Mouse (Mus musculus) c-Kit-negative CD71-positive TER-119-positive erythroid progenitor cells, embryonic 14.5 days (primary cell): ENCODE measurements around the gene Zdhhc3.

Experiments used
- DNase-seq: peaks from one replicate; pipeline ENCODE4 v3.0.0-alpha.2; 2013; ENCODE audit warnings: low read depth, low spot score

The Zdhhc3 gene

DNA sequence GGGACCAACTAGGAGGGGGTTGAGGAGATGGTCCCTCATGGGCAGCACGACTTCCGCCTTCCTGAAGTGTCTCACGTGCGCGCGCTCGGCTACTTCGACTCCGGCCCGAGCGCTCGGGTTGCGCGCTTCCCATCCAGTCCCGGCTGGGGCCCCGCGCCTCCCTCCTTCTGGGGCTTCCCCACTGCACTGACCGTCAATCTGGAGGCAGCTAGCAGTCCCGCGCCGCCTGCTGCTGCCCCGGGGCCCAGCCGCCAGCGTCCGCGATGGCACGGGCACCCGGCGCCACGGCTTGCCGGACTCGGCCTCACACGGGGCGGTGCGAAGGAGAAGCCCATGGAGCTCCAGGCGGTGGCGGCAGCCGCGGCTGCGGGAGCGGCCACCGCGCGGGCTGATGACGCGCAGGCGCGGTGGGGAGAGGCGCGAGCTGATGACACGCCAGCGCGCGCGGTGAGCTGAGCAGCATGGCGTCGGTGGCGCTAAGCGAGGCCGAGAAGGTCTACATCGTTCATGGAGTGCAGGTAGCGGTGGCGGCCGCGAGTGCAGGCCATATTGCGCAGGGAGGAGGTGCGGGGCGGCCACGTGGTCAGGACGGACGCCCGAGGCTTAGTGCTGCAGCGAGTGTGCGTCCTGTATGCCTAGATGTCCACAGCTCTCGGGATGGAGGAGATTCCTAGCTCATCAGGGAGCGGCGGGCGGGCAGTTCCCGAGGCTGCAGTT is at the start of gene Zdhhc3, which contains the start of gene Exosc7:
TSS of gene Zdhhc3 (minus strand) at position 401 of the 717 bp plus-strand sequence.
TSS of gene Exosc7 (plus strand) at position 411 of the 717 bp plus-strand sequence.
- DNase-seq: peak; percentile 79

DNA sequence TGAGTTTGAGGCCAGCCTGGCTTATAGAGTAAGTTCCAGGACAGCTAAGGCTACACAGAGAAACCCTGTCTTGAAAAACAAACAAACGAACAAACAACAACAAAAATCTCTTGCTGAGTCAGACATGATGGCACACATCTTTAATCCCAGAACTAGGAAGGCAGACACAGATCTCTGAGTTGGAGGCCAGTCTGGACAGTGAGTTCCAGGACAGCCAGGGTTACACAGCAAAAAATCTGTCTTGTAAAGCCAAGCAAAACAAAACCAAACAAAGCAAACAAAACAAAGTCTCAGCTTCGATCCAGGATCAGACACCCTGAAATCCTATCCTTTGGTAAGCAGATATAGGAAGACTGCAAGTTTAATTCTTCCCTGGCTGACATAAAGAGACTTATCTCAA is 48.8 kb upstream of the Zdhhc3 start:
- no peak for DNase-seq

DNA sequence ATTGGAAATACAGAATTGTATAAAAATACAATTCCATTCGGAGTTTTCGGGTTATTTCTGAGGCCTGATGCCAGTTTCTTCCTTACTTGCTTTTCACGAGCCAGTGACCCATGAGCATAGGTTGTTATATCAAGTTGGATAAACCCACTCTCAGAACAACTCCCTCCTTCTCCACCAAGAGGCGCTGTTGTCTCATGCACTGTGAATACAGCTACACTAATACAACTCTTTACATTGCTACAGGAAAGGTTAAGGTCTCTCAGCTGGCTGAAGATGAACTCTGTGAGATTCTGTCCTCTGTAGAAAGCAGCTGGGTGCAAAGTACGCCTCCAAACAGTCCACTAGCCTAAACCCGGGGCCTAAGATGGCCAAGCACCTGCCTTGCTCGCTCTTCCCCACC is 46.3 kb upstream of the Zdhhc3 start:
- peak; percentile 6 for DNase-seq

DNA sequence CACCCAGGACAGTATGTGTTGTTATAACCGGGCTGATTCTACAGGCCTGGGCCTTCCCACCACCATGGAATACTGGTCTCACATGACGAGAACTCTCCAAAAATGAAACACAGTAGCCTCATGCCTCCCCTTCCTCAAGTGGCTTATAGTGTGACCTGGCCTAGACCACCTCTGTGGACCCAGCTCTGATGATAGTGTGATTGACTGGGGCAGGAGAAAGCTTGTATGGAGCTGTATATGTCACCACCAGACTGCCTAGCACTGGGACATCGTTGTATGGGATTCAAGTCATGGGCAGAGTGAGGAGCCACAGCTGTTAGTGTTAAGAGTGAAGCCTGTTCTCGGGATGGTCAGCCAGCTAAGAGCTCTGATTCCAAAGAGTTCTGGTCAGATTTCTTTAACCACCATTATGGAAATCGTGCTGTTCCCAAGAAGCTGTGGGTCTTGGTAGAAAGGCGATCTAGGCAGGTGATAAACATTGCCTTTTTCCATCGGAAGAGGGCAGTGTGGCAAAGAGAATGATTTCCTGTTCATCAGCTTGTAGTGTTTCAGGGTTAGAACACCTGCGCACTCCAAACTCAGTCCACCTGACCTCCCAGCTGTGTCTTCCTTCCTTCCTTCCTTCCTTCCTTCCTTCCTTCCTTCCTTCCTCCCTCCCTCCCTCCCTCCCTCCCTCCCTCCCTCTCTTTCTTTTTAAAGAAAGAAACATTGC is 45.3 kb upstream of the Zdhhc3 start:
- no peak for DNase-seq

DNA sequence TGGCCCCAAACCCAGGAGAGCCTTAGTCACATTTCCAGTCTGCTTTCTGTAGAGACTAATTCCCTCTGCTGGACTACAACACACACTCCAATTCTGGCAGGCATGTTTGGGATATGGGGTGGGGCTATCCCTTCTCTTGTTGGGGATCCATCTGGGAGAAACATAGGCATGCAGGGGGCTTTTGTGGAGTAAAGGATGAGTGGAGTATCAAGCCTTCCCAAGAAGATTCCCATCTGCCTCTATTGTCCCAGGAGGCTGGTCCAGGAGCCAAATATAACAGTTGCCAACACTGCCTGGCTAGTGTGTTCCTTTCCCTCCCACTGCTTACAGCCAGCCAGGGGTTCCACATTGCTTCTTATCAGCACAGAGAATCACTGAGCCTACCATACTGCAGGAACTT is 44.7 kb upstream of the Zdhhc3 start:
- no peak for DNase-seq

DNA sequence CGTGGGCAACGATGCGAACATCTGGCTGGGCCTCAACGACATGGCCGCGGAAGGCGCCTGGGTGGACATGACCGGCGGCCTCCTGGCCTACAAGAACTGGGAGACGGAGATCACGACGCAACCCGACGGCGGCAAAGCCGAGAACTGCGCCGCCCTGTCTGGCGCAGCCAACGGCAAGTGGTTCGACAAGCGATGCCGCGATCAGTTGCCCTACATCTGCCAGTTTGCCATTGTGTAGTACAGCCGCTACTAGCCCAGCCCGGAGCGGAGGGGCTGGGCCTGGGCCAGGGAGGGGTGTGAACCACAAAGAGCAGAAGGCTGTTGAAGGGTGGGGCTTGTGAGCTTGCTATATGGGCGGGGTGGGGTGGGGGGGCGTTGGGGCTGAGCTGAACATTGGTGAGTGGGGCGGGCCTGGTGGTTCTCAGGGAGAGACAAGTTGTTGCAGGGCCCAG is 43.9 kb upstream of the Zdhhc3 start:
- no peak for DNase-seq

DNA sequence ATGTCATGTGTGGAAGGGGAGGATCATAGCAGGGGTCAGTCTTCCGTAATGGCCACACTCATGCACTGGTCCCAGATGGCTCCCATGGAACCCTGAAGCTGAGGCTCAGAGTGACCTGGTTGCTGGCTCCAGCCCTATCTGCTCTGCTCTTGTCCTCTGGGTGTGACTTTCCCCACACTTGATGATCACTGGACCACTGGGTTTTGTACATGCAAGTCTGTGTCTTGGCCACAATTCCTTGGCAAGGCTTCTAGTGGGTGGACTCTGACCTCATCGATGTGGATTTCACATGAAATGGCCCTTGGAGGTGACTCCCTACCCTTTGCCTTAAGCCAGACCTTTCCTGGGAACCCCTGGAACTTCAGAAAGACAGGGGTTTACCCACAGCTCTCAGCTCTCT is 40.1 kb upstream of the Zdhhc3 start:
- DNase-seq: no peak

DNA sequence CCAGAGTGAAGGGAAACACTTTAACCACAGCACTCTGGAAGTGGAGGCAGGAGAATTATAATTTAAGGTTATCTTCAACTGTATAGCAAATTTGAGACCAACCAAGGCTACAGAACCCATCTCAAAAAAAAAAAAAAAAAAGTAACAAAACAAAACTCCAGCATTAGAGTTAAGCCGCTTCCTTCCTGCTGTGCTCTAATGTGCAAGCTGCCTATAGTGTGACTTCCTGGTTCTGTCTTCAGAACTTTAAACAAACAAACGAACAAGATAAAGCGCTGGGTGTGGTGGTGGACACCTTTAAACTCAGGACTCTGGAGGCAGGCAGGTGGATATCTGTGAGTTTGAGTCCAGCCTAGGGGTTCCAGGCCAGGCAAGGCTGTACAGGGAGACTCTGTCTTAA is 39.0 kb upstream of the Zdhhc3 start:
- DNase-seq: no peak

DNA sequence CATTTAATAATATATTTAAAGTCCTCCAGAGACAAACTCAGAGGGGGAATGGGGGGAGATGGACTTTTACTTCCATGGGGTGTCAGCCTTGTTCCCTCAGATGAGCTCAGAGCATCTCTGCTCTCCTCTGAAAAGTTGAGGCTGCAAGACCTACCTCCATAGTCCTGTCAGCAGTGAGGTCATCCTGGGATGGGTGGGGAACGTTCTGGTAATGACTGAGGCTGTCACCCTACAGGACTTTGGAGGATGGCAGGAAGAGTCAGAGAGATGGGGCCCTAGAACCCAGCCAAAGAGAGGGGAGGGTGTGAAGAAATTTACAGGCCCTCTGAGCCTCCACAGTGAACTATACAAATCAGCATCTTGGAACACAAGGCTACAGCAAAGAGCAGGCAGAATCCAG is 38.6 kb upstream of the Zdhhc3 start:
- no peak for DNase-seq

DNA sequence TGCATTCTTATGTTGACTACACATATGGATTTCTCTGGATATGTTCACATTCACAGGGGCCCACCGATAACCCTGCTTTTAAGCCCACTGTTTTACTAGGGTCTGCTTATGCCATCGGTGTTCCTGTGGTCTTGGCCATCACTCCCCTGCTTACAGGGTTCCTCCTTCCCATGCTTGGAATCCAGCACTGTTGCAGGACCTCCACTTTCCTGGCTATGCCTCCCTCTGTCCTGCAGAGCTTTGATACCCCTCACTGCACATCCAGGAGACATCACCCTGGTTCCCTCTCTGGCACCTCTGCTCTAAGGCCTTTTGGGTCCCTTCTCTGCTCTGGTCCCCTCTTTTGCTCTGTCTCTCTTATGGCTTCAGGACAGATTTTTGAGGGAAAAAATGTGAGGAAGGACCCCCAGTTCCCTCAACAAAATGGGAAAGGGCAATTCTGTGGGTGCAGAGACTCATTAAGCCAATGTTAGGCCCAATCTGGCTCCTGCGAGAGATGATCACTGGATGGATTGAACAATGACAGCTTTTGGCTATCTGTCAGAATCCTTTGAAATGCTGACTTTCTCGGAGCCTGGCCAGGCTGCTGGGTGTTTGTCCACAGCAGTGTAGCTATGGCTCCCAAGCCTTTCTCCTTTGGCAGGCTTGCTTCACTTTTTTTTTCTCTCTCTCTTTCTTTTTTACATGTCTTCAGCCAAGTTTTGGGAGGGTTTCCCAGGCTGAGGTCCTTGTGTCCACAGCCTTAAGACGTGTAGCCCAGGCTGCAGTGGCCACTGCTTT is 37.4 kb upstream of the Zdhhc3 start, which contains the start of gene Clec3b:
TSS of gene Clec3b (plus strand) at position 706 of the 780 bp plus-strand sequence.
- DNase-seq: no peak

DNA sequence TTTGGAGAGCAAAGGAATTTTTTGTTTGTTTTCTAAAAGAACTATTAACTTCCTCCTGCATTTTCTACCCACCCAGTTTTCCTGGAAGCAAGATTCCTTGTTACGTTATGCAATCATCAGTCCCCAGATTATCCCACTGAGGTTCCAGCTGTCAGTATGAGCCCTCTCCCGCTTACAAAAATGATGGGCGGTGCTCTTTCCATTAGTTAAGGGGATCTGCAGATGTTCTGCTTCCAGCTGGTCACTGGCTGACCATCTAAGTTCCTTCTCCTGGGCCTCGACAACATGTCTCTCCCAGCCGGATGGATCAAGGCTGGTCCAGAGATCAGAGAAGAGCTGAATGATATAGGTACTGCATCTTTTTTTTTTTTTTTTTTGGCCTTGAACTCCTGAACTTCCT is 35.4 kb upstream of the Zdhhc3 start:
- no peak for DNase-seq

DNA sequence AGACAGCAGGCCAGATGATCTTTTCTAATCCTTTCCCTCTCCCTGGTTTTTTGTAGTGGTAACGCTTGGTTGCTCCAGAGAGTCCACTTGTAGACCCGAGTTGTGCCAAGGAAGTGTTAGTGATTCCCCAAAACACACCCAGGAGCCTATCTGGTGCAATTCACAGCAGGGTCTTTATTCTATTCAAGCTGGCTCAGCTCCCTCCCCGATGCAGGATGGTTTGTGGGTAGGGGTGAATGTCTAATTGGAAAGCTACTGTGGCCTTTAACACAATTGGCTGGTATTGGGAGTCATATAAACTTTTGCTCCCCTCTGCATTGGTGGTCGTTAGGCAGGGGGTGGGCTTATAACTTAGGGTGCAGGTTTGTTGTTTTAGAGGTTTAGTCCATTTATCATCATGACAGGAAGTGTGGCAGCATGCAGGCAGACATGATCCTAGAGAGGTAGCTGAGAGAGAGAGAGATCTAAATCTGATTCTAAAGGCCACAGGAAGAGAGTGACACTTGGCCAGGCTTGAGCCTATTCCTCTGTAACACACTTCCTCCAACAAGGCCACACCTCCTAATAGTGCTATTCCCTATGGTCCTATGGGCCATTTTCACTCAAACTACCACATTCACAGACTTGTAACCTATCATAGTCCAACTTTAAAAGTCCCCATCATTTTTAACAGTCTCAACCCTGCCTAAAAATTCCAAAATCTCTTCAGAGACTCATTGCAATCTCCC is 27.0 kb upstream of the Zdhhc3 start:
- no peak for DNase-seq

DNA sequence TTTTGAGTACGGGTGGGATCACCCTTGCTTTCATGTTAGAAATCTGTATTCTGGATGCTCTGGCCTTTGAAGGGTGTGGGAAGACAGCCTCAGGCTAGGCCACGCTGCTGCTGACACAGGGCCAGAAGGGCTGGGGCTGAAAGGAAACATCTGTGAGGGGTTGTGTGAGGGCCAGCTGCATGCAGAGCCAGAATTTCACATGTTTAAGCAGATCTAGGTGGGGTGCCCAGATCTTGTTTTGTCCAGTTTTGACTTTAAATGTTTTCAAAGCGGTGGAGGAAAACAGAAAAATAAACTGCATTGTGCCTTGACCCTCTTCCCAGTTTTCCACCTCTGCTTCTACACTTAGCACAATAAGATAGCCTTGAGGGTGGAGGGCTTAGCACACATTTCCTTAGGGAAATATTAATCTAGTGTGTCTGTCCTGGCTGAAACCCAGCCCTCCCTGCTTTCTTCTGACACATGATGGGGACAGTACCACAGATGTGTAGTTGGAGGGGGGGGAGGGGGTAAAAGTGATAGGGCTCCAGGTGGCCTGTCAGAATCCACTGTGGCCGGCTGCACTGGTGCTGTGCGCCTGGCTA is 26.0 kb upstream of the Zdhhc3 start:
- no peak for DNase-seq

DNA sequence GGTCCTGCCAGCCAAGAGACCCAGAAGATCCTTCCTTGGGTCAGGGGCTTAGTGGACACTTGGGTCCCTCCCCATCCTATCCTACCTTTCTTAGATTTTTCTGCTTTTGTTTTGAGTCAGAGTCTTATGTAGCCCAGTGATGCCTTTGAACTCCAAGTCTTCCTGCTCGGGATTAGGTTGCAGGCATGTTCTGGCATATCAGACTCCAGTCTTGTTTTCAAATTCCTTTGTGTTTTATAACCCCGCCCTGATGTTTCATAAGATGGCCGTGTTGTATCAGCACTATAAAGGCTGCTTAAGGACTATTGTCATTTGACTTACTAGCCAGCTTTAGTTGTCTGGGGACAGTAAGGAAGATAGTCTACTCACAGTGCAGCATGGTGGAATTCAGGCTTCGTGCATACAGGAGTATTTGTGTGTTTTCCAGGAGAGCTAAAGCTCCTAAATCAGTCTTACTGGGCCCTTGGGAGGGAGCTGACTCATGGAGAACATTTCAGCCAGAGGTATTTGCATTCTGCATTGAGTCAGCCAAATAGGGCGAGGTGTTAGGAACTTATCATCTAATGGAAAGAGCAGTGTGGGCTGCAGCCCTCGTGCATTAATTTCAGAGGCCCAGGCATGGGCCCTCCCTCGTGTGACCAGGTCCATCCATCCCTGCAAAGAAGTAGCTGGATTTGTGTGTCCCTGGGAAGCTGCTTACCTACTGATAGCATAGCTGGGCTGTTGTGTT is 24.1 kb upstream of the Zdhhc3 start:
- no peak for DNase-seq

DNA sequence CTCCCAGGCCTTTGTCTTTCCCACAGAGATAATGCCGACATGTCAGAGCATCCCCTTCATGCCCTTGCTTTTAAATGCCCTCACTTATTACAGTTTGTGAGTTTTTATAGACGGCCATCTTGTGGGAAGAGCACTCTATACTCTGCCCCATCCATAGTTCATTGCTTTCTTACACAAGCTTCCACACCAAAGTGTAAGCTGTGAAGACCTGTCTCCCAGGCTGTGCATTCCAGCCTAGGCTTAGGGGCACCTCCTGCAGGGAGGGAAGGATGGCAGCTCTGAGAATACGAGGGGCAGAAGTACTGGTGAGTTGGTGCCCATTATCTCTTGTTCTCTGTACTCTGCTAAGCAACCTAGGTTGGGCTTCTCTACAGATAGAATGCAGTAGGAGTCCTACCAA is 20.0 kb upstream of the Zdhhc3 start:
- DNase-seq: no peak

DNA sequence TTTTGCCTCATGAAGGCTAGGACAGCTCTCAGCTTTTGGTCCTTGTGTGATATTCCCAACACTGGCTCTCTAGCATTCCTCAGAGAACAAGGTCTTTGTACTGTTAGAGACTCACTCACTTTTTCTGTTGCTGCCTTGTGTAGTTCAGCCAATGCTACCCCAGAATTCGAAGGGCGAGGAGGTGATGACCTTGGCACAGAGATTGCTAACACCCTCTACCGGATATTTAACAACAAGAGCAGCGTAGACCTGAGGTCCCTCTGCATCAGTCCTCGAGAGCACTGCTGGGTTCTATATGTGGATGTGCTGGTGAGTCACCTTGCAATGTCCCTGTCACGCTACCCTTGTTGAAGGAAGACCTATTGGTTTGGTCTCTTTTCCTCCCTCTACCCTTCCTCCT is 14.7 kb upstream of the Zdhhc3 start:
- no peak for DNase-seq

DNA sequence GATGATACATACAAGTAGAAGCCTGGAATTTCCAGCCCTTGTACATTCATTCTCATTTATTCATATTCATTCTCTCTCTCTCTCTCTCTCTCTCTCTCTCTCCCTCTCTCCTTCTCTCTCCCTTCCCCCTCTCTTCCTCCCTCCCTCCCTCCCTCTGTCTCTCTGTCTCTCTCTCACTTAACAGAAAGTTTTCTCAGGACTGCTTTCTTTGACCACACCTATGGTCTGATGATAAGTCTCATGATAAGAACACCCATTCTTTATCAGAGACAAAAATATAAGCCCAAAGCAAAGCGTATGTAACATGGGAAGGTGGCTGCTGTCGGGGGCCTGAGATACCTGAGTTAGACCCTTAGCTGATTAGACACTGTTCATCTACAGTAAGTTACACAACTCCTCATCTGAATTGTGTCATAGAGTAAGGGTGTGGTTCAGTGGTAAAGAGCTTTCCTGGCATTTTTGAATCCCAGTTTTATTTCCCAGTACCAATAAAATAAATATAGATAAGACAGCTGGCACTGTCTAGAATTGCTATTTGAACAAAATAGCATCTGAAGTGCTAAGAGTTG is 11.5 kb upstream of the Zdhhc3 start:
- no peak for DNase-seq

DNA sequence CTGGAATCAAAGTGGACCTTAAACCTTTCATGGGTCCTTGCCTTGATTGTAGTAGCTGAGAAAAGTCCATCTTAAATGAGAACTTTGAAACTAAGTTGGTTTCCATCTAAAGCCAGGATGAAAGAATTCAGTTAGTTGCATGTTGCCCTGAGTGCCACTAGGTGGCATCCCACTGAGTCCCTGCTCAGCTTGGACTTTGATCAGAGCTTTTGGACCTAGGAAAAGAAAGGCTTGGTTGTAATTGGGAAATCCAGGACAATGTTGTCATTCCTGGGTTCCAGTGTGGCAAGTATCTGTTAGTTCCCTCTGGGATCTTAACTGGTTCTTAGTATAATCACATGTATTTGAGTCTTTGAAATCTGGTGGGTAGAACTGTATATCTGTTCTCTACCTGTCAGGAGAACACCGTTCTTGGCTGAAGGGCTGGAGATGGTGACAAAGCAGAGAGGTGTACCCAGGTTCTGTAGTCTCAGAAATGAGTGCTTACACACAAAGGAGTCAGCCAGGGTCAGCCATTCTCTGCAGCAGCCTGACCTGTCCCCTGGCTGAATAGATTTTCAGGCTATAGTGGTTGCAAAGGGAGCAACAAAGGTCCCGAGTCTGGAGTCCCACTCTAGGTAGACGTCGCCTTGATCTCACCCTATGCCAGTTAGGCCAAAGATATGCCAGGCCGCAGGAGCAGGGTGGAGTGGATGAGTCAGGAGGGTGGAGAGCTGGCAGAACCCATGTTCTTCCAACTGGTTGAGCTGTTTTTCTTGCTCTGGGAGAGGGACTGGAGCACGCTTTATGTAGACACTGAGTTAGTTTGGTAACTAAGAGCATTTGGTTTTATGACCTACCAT is 10.8 kb upstream of the Zdhhc3 start:
- no peak for DNase-seq

DNA sequence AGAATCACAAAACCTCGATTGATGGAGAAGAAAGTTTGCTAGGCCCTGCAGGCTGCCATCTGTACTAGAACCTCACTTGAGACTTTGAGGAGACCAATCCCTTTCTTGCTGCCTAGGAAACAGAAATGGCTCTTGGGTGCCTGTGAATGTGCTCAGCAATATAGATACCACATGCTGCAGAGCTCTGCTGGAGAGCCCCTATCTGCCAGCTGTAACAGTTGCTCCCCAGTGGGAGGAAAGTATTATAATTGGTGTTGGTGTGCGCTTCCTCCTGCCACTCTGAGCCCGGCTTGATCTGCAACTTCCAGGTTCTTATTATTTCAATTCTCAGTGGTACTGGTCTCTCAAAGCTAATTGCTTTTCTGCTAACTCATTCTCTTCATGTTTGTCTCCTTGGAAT is 10.0 kb upstream of the Zdhhc3 start:
- no peak for DNase-seq
